Mouse (Mus musculus) hindbrain, embryonic 14.5 days (tissue): ENCODE data around the gene Ric8b. TPM values are rescaled to one million over a fixed set of nuclear protein-coding genes. Genes with fewer than 3 reads are reported as not detected.

Source experiments
- ATAC-seq: fragments of 200-750 bp; cut with Nextera tagmentation; 2 replicates; pipeline ENCODE4 v1.8.0; 2017; ENCODE audit warnings: moderate number of reproducible peaks, mild to moderate bottlenecking, moderate TSS enrichment, moderate library complexity; ENCODE audit not compliant: low FRiP score
- DNase-seq: peaks from one replicate; pipeline ENCODE4 v3.0.0-alpha.2; 2015; ENCODE audit warnings: low spot score
- H3K27ac ChIP-seq: fragments of 300-500 bp; sonication (generic); 2 replicates; pipeline ENCODE4 v1.5.1; 2014; ENCODE audit warnings: mild to moderate bottlenecking, moderate library complexity
- H3K27me3 ChIP-seq: fragments of 300-500 bp; sonication (generic); 2 replicates; pipeline ENCODE4 v1.6.1; 2014; ENCODE audit warnings: mild to moderate bottlenecking, low read length, mixed read lengths; ENCODE audit not compliant: control insufficient read depth, insufficient read depth
- H3K36me3 ChIP-seq: fragments of 300-500 bp; sonication (generic); replicated peaks from 2 replicates; pipeline ENCODE4 v1.6.1; 2014; ENCODE audit not compliant: control insufficient read depth, insufficient read depth
- H3K4me1 ChIP-seq: fragments of 300-500 bp; sonication (generic); replicated peaks from 2 replicates; pipeline ENCODE4 v1.6.1; 2014; ENCODE audit warnings: antibody characterized with exemption, low read length, mixed read lengths; ENCODE audit not compliant: control insufficient read depth, insufficient read depth
- H3K4me2 ChIP-seq: fragments of 300-500 bp; sonication (generic); replicated peaks from 2 replicates; pipeline ENCODE4 v1.6.1; 2014; ENCODE audit warnings: mild to moderate bottlenecking, moderate library complexity
- H3K4me3 ChIP-seq: fragments of 300-500 bp; sonication (generic); replicated peaks from 2 replicates; pipeline ENCODE4 v1.5.1; 2014; ENCODE audit warnings: mild to moderate bottlenecking, low read length
- H3K9ac ChIP-seq: fragments of 300-500 bp; sonication (generic); 2 replicates; pipeline ENCODE4 v1.6.1; 2014
- H3K9me3 ChIP-seq: fragments of 300-500 bp; sonication (generic); 2 replicates; pipeline ENCODE4 v1.6.1; 2016; ENCODE audit warnings: low read length; ENCODE audit not compliant: control insufficient read depth
- WGBS: fragments of 180-500 bp; shearing (Covaris S2); extraction: QIAGEN DNeasy Blood & Tissue Kit; methylation state at CpG from one replicate; pipeline ENCODE4 v1.1.7; 2014; 5-methylcytosine and 5-hydroxymethylcytosine counted together
- polyA plus RNA-seq: library from polyadenylated mRNA; unstranded; fragments of >200 nt; fragmentation: Nextera tagmentation; extraction: Ambion mirVana; gene quantifications from 2 replicates; pipeline ENCODE4 v1.2.1, GENCODE M21; 2014

Ric8b gene
- polyA plus RNA-seq, 1 experiment from 2014 or later = 45.6 TPM

GRCm38 (mm10) chr10:84906895-84907294 lies 10.5 kb upstream of the Ric8b start:
- 0 out of 2 replicates have a peak overlapping the region, but pooled peaks have one; percentile 21 for H3K9ac ChIP-seq
- H3K4me3 ChIP-seq = no peak overlapping the region
- H3K36me3 ChIP-seq = no peaks in the 10 kb centered on the region
- peaks cover 42% of the 10 kb centered on the region for H3K4me1 ChIP-seq
- no peak for ATAC-seq
- H3K4me2 ChIP-seq = no peak overlapping the region
- WGBS = 67% methylated on average over 9 of the region's 9 CpGs
- H3K27me3 ChIP-seq = no peaks in the 10 kb centered on the region
- no peaks in the 10 kb centered on the region for H3K9me3 ChIP-seq
- DNase-seq = no peak
- H3K27ac ChIP-seq = peak overlapping the region; percentile 74

- 73% methylated on average over 3 of the region's 3 CpGs for WGBS
- Histone ChIP-seq H3K4me3 (no peak overlapping the region), H3K27me3 (no peaks in the 10 kb centered on the region), H3K4me1 (peaks cover 41% of the 10 kb centered on the region), H3K9ac (no peak overlapping the region), H3K9me3 (no peaks in the 10 kb centered on the region), H3K36me3 (no peaks in the 10 kb centered on the region), H3K27ac (no peak overlapping the region), H3K4me2 (no peak overlapping the region)
- ATAC-seq (no peak), DNase-seq (no peak)
These were observed 9.4 kb upstream of the Ric8b start for GRCm38 (mm10) chr10:84908006-84908405.

GRCm38 (mm10) chr10:84908471-84908870 lies 8.9 kb upstream of the Ric8b start:
- Histone ChIP-seq H3K4me2 (no peak overlapping the region), H3K4me3 (no peak overlapping the region), H3K27ac (no peak overlapping the region), H3K9ac (no peak overlapping the region), H3K9me3 (no peaks in the 10 kb centered on the region), H3K27me3 (no peaks in the 10 kb centered on the region), H3K36me3 (no peaks in the 10 kb centered on the region), H3K4me1 (peaks cover 36% of the 10 kb centered on the region)
- WGBS = 52% methylated on average over 3 of the region's 3 CpGs
- ATAC-seq (no peak), DNase-seq (no peak)

- H3K36me3 ChIP-seq = no peaks in the 10 kb centered on the region
- ATAC-seq (peak; percentile 35; the same call in 1 of the 2 replicates), DNase-seq (peak; percentile 56)
- no peak overlapping the region for H3K9ac ChIP-seq
- H3K4me2 ChIP-seq = peak overlapping the region; percentile 11; the same call in 1 of the 2 replicates
- H3K4me3 ChIP-seq = no peak overlapping the region
- H3K27ac ChIP-seq = no peak overlapping the region
- 45% methylated on average over 17 of the region's 17 CpGs for WGBS
- H3K27me3 ChIP-seq = no peaks in the 10 kb centered on the region
- H3K4me1 ChIP-seq = peaks cover 30% of the 10 kb centered on the region
- H3K9me3 ChIP-seq = no peaks in the 10 kb centered on the region
These were observed 8.2 kb upstream of the Ric8b start for GRCm38 (mm10) chr10:84909021-84909801.

GRCm38 (mm10) chr10:84910194-84910593 lies 7.2 kb upstream of the Ric8b start:
- WGBS = 18% methylated on average over 7 of the region's 7 CpGs
- Histone ChIP-seq H3K4me1 (peaks cover 30% of the 10 kb centered on the region), H3K27me3 (no peaks in the 10 kb centered on the region), H3K27ac (peak overlapping the region; percentile 1; the same call in 1 of the 2 replicates), H3K36me3 (no peaks in the 10 kb centered on the region), H3K9ac (no peak overlapping the region), H3K4me2 (no peak overlapping the region), H3K4me3 (no peak overlapping the region), H3K9me3 (no peaks in the 10 kb centered on the region)
- ATAC-seq = no peak
- no peak for DNase-seq

GRCm38 (mm10) chr10:84910758-84911384 lies 6.5 kb upstream of the Ric8b start:
- no peak overlapping the region for H3K4me3 ChIP-seq
- no peak overlapping the region for H3K27ac ChIP-seq
- no peaks in the 10 kb centered on the region for H3K36me3 ChIP-seq
- no peaks in the 10 kb centered on the region for H3K27me3 ChIP-seq
- H3K9ac ChIP-seq = no peak overlapping the region
- 6% methylated on average over 1 of the region's 1 CpGs for WGBS
- no peak for ATAC-seq
- no peaks in the 10 kb centered on the region for H3K9me3 ChIP-seq
- no peak for DNase-seq
- H3K4me2 ChIP-seq = no peak overlapping the region
- H3K4me1 ChIP-seq = peaks cover 30% of the 10 kb centered on the region

GRCm38 (mm10) chr10:84913148-84913547 lies 4.3 kb upstream of the Ric8b start:
- no peak overlapping the region for H3K4me2 ChIP-seq
- no peaks in the 10 kb centered on the region for H3K27me3 ChIP-seq
- ATAC-seq = no peak

GRCm38 (mm10) chr10:84915476-84915875 lies 1.9 kb upstream of the Ric8b start:
- Histone ChIP-seq H3K4me3 (no peak overlapping the region), H3K27me3 (no peaks in the 10 kb centered on the region), H3K4me2 (no peak overlapping the region), H3K27ac (no peak overlapping the region), H3K9me3 (no peaks in the 10 kb centered on the region), H3K9ac (no peak overlapping the region), H3K36me3 (0 out of 2 replicates have a peak, but pooled peaks cover 1% of the 10 kb centered on the region), H3K4me1 (peaks cover 28% of the 10 kb centered on the region)
- 86% methylated on average over 6 of the region's 6 CpGs for WGBS
- ATAC-seq = no peak
- DNase-seq = no peak

More at GRCm38 (mm10) chr10:84913148-84913547, 4.3 kb upstream of the Ric8b start:
- WGBS = 54% methylated on average over 1 of the region's 1 CpGs
- Histone ChIP-seq H3K4me1 (peaks cover 18% of the 10 kb centered on the region), H3K9me3 (no peaks in the 10 kb centered on the region), H3K27ac (no peak overlapping the region), H3K9ac (no peak overlapping the region), H3K36me3 (no peaks in the 10 kb centered on the region), H3K4me3 (no peak overlapping the region)
- no peak for DNase-seq

- Histone ChIP-seq H3K27me3 (no peaks in the 10 kb centered on the region), H3K9me3 (no peaks in the 10 kb centered on the region), H3K4me1 (peaks cover 25% of the 10 kb centered on the region), H3K27ac (peak overlapping the region; percentile 95), H3K4me2 (peak overlapping the region; percentile 81), H3K9ac (peak overlapping the region; percentile 89), H3K4me3 (peak overlapping the region; percentile 87), H3K36me3 (0 out of 2 replicates have a peak, but pooled peaks cover 3% of the 10 kb centered on the region)
- DNase-seq (peak; percentile 65), ATAC-seq (peak; percentile 47)
- WGBS = under 1% methylated on average over 26 of the region's 27 CpGs
These were observed 297 bp downstream of the Ric8b start for GRCm38 (mm10) chr10:84917731-84918095.
